Mouse (Mus musculus): Measurements from ENCODE around the gene Trrap. TPM values are rescaled to one million over a fixed set of nuclear protein-coding genes. Genes with fewer than 3 reads are reported as not detected.

Trrap gene
- total RNA-seq, 2 experiments from 2014 or later = 68.1 to 68.3 TPM

Small RNAs within 50 kb of the gene (microRNA-seq; reads per million reads assigned to microRNA genes)
- gene Mir7039 = 0 to 0.71 reads per million in 2 experiments

Other genes starting within 250 kb of the Trrap start
- under 1 TPM in 1 of 2 experiments, not detected in 1; 0.19 TPM for gene Nptx2, start 221.8 kb upstream of the Trrap start, total RNA-seq (2021)
- under 1 TPM; 0.22 to 0.60 TPM for gene Tmem130, start 5.9 kb upstream of the Trrap start, total RNA-seq (2021)
- 10 to 100 TPM; 28.7 to 33.6 TPM for gene Smurf1, start 198.1 kb downstream of the Trrap start, total RNA-seq (2021)